Mouse (Mus musculus) heart, embryonic 10.5 days (tissue): ENCODE data around the gene Slc16a5. TPM values are rescaled to one million over a fixed set of nuclear protein-coding genes. Genes with fewer than 3 reads are reported as not detected.
A peak's percentile ranks its signal among the peaks of the same experiment; 100 is the strongest.
"Not testable (repeated sequence)": the region's sequence is repeated elsewhere in the genome, so short reads cannot be mapped to it uniquely, and the experiment has no call there.

Experiments
- DNase-seq: peaks from one replicate; pipeline ENCODE4 v3.0.0-alpha.2; 2017; ENCODE audit warnings: low spot score
- H3K27ac ChIP-seq: fragments of 300-500 bp; sonication (generic); 2 replicates; pipeline ENCODE4 v1.5.1; 2016; ENCODE audit warnings: mild to moderate bottlenecking
- H3K27me3 ChIP-seq: fragments of 300-500 bp; sonication (generic); 2 replicates; pipeline ENCODE4 v1.6.1; 2016; ENCODE audit warnings: mild to moderate bottlenecking; ENCODE audit not compliant: poor library complexity, insufficient read depth, severe bottlenecking
- H3K36me3 ChIP-seq: fragments of 300-500 bp; sonication (generic); 2 replicates; pipeline ENCODE4 v1.6.1; 2016; ENCODE audit warnings: mild to moderate bottlenecking, moderate library complexity
- H3K4me1 ChIP-seq: fragments of 300-500 bp; sonication (generic); 2 replicates; pipeline ENCODE4 v1.6.1; 2016; ENCODE audit warnings: mild to moderate bottlenecking
- H3K4me3 ChIP-seq: fragments of 300-500 bp; sonication (generic); 2 replicates; pipeline ENCODE4 v1.5.1; 2016; ENCODE audit warnings: mild to moderate bottlenecking, moderate library complexity
- H3K9me3 ChIP-seq: fragments of 300-500 bp; sonication (generic); 2 replicates; pipeline ENCODE4 v1.6.1; 2016; ENCODE audit warnings: mild to moderate bottlenecking, moderate library complexity
- WGBS: fragments of 180-500 bp; shearing (Covaris S2); methylation state at CpG from one replicate; pipeline ENCODE4 v1.1.7; 2016; 5-methylcytosine and 5-hydroxymethylcytosine counted together
- polyA plus RNA-seq: library from polyadenylated mRNA; unstranded; fragments of >200 nt; fragmentation: Nextera tagmentation; extraction: Ambion mirVana; gene quantifications from 2 replicates; pipeline ENCODE4 v1.2.1, GENCODE M21; 2016

Slc16a5 gene
- polyA plus RNA-seq, 1 experiment from 2014 or later, result 0.33 TPM

GRCm38 (mm10) chr11:115475025-115475757 lies 12.9 kb downstream of the Slc16a5 start, which contains the start of gene Armc7:
Gene Armc7 (plus strand): TSS chr11:115475667.
- Histone ChIP-seq H3K4me3 (peak within 1 kb of the TSS; percentile 96), H3K27me3 (no peaks in the 10 kb centered on the region), H3K9me3 (no peaks in the 10 kb centered on the region), H3K27ac (peak within 1 kb of the TSS; percentile 87), H3K4me1 (peaks cover 53% of the 10 kb centered on the region), H3K36me3 (0 out of 2 replicates have a peak, but pooled peaks cover 6% of the 10 kb centered on the region)
- DNase-seq, result peak; percentile 97
- 1% methylated on average over 26 of the region's 26 CpGs for WGBS

DNA sequence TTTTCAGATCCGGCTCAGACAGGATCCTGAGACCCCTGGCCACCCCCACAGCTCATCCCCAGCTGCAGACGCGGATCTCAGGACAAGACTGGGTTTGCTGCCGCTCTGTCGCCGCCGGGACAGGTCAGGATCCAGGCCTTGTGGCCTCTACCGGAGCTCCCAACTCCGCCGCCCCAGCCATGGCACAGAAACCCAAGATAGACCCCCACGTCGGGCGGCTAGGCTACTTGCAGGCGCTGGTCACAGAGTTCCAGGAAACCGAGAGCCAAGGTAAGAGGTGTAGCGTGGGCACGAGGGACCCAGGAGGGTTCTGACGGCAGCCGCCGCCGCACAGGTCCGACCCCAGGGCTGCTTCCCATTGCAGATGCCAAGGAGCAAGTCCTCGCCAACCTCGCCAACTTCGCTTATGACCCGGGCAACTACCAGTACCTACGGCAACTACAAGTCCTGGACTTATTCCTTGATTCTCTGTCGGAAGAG lies 13.5 kb downstream of the Slc16a5 start:
- peak overlapping the region; percentile 87; the same call in 1 of the 2 replicates for H3K27ac ChIP-seq
- peaks cover 53% of the 10 kb centered on the region for H3K4me1 ChIP-seq
- H3K4me3 ChIP-seq, result peak overlapping the region; percentile 96
- DNase-seq, result no peak
- H3K27me3 ChIP-seq, result no peaks in the 10 kb centered on the region
- no peaks in the 10 kb centered on the region for H3K9me3 ChIP-seq
- 0 out of 2 replicates have a peak, but pooled peaks cover 6% of the 10 kb centered on the region for H3K36me3 ChIP-seq
- 4% methylated on average over 28 of the region's 28 CpGs for WGBS

- Histone ChIP-seq H3K4me1 (peaks cover 53% of the 10 kb centered on the region), H3K4me3 (peak overlapping the region; percentile 96)
- 82% methylated on average over 4 of the region's 4 CpGs for WGBS
- not testable (repeated sequence) for H3K27me3 ChIP-seq, DNase-seq, H3K9me3 ChIP-seq, H3K27ac ChIP-seq, H3K36me3 ChIP-seq
Measured at GRCm38 (mm10) chr11:115476630-115477029, 14.4 kb downstream of the Slc16a5 start.

GRCm38 (mm10) chr11:115477388-115477787 lies 15.1 kb downstream of the Slc16a5 start:
- not testable (repeated sequence) for DNase-seq, H3K27me3 ChIP-seq, H3K36me3 ChIP-seq, H3K4me3 ChIP-seq, H3K9me3 ChIP-seq, H3K27ac ChIP-seq
- peaks cover 50% of the 10 kb centered on the region for H3K4me1 ChIP-seq
- 82% methylated on average over 7 of the region's 7 CpGs for WGBS

- Histone ChIP-seq H3K4me3 (no peak overlapping the region), H3K4me1 (peaks cover 40% of the 10 kb centered on the region), H3K36me3 (0 out of 2 replicates have a peak, but pooled peaks cover 6% of the 10 kb centered on the region), H3K27me3 (no peaks in the 10 kb centered on the region), H3K9me3 (no peaks in the 10 kb centered on the region), H3K27ac (no peak overlapping the region)
- 84% methylated on average over 9 of the region's 9 CpGs for WGBS
- no peak for DNase-seq
Measured at GRCm38 (mm10) chr11:115478296-115478938, 16.1 kb downstream of the Slc16a5 start.

DNA sequence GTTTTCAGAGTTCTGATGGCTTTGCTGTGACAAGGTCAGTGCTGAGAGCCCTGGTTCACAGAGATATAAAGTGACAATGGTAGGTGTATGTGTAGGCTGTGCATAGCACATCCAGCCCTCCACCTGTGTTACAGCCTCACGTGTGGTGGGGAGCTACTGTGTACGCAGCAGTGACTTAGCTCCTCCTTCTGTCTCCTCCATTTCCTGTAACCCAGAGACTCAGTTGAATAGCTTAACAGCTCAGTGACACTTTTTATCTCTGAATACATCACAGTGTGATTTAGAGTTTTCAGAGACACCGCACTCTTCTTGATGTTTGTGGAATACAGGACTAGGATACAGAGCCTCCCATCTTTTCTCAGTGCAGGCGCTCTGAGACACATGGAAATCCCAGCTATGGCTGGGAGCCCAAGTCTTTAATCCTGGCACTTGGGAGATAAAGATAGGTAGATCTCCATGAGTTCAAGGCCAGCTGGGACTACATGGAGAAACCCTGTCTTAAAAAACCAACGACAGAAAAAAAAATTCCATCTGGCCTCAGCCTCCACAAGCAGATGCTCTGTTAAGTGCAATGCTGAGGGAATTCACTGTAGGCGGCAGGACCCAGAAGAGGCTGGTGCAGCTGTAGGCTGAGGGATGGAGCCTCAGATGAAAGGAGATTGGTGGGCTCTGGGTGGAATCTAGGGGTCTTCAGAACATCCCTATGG lies 19.4 kb downstream of the Slc16a5 start:
- Histone ChIP-seq H3K27me3 (no peaks in the 10 kb centered on the region), H3K4me3 (no peak overlapping the region), H3K9me3 (no peaks in the 10 kb centered on the region), H3K4me1 (peaks cover 16% of the 10 kb centered on the region), H3K27ac (no peak overlapping the region), H3K36me3 (peaks cover 16% of the 10 kb centered on the region)
- 76% methylated on average over 6 of the region's 6 CpGs for WGBS
- DNase-seq, result no peak

- Histone ChIP-seq H3K9me3 (no peaks in the 10 kb centered on the region), H3K27ac (no peak overlapping the region), H3K36me3 (peaks cover 17% of the 10 kb centered on the region), H3K4me3 (no peak overlapping the region), H3K27me3 (no peaks in the 10 kb centered on the region), H3K4me1 (peaks cover 15% of the 10 kb centered on the region)
- no peak for DNase-seq
- WGBS, result 69% methylated on average over 11 of the region's 11 CpGs
Measured at GRCm38 (mm10) chr11:115483278-115483677, 21.0 kb downstream of the Slc16a5 start.

DNA sequence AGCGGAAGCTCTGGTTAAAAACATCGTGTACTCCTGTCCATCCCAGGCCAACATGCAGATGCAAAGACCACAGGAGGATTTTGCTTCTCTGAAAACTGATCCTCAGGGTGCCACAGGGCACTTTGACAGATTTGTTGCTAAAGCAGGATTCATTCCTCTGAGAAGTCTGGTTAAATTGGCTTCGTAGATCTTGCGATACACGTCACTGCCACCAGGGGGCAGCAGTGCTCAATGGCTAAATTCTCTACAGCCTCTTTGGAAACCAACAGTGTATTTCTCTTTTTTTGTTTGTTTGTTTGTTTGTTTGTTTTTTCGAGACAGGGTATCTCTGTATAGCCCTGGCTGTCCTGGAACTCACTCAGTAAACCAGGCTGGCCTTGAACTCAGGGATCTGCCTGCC lies 21.5 kb downstream of the Slc16a5 start:
- WGBS, result 19% methylated on average over 6 of the region's 6 CpGs

DNA sequence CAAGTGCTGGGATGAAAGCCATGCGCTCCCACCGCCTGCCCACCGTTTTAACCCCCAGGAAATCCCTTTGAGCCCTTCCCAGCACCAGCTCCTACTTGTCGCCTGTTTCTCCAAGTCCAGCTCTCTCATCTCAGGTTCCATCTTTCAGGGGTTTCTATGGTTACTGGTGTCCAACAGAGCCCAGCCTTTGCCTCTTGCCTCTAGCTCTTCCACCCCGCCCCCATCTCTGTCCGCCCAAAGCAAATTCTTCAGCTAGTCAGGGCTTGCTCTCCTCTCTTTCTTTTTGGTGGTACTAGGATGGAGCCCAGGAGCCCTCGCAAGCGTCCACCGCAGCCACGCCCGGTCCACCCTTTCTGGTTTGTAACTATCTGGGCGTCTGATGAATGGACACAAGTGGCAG lies 22.9 kb downstream of the Slc16a5 start:
- H3K4me3 ChIP-seq, result no peak overlapping the region
- no peak for DNase-seq
- no peak overlapping the region for H3K27ac ChIP-seq
- no peaks in the 10 kb centered on the region for H3K9me3 ChIP-seq
- 73% methylated on average over 12 of the region's 12 CpGs for WGBS
- H3K27me3 ChIP-seq, result no peaks in the 10 kb centered on the region
- H3K36me3 ChIP-seq, result peaks cover 28% of the 10 kb centered on the region
- peaks cover 22% of the 10 kb centered on the region for H3K4me1 ChIP-seq

More for the DNA sequence above, 21.5 kb downstream of the Slc16a5 start:
- Histone ChIP-seq H3K4me3 (no peak overlapping the region), H3K27ac (no peak overlapping the region), H3K36me3 (peaks cover 19% of the 10 kb centered on the region), H3K9me3 (no peaks in the 10 kb centered on the region), H3K27me3 (no peaks in the 10 kb centered on the region), H3K4me1 (peaks cover 20% of the 10 kb centered on the region)
- DNase-seq, result no peak

- Histone ChIP-seq H3K36me3 (peaks cover 27% of the 10 kb centered on the region), H3K9me3 (no peaks in the 10 kb centered on the region), H3K27ac (0 out of 2 replicates have a peak overlapping the region, but pooled peaks have one; percentile 13), H3K4me1 (peaks cover 40% of the 10 kb centered on the region), H3K4me3 (0 out of 2 replicates have a peak overlapping the region, but pooled peaks have one; percentile 18), H3K27me3 (no peaks in the 10 kb centered on the region)
- no peak for DNase-seq
- WGBS, result 74% methylated on average over 19 of the region's 19 CpGs
Measured at GRCm38 (mm10) chr11:115488551-115489104, 26.4 kb downstream of the Slc16a5 start.

- peaks cover 24% of the 10 kb centered on the region for H3K36me3 ChIP-seq
- H3K9me3 ChIP-seq, result no peaks in the 10 kb centered on the region
- H3K27ac ChIP-seq, result peak overlapping the region; percentile 90
- no peaks in the 10 kb centered on the region for H3K27me3 ChIP-seq
- H3K4me1 ChIP-seq, result peaks cover 35% of the 10 kb centered on the region
- WGBS, result 24% methylated on average over 25 of the region's 25 CpGs
- DNase-seq, result no peak
- H3K4me3 ChIP-seq, result peak overlapping the region; percentile 81
Measured at GRCm38 (mm10) chr11:115490441-115491355, 28.4 kb downstream of the Slc16a5 start.
